Mouse (Mus musculus): ENCODE data around the gene Lrrc25. TPM values are rescaled to one million over a fixed set of nuclear protein-coding genes. Genes with fewer than 3 reads are reported as not detected.

Lrrc25 gene
- polyA plus RNA-seq, 1 experiment from 2014 or later = 1.1 TPM

- no peak for ATAC-seq
- 13% methylated on average over 1 of the region's 1 CpGs for WGBS
- Histone ChIP-seq H3K4me3 (replicated peaks; ENCODE audit: low read length) (no peak overlapping the region), H3K27ac (ENCODE audit: low read length) (no peak overlapping the region), H3K9me3 (ENCODE audit: control insufficient read depth, low read length) (no peaks in the 10 kb centered on the region), H3K9ac (replicated peaks; ENCODE audit: low read depth, low read length) (no peak overlapping the region), H3K4me1 (replicated peaks; ENCODE audit: control insufficient read depth, insufficient read depth, low read length) (peaks cover 10% of the 10 kb centered on the region), H3K27me3 (replicated peaks; ENCODE audit: control insufficient read depth, insufficient read depth, low read length) (no peaks in the 10 kb centered on the region), H3K4me2 (ENCODE audit: low read length) (no peak overlapping the region), H3K36me3 (ENCODE audit: control insufficient read depth, insufficient read depth) (0 out of 2 replicates have a peak, but pooled peaks cover 2% of the 10 kb centered on the region)
Measured at GRCm38 (mm10) chr8:70648164-70648442, 32.1 kb downstream of the Lrrc25 start.

DNA sequence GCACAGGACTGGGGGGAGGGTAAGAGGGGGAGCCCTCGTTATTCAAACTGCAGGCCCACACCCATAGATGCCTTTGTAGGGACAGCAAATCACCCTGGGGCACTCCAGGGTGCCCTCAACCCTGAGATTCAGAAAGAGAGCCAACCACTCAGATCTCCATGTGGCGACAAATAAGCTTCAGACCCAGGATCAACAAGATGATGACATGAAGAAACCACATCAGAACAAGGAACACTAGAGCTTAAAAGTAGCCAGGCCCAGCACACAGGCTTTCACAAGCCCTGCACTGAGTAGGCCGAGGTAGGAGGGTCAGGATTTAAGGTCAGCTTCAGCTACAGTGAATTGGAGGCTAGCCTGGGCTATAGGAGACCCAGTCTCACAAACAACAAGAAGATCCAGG, 33.0 kb downstream of the Lrrc25 start:
- H3K4me2 ChIP-seq (ENCODE audit: low read length) = no peak overlapping the region
- 0 out of 2 replicates have a peak, but pooled peaks cover 2% of the 10 kb centered on the region for H3K36me3 ChIP-seq (ENCODE audit: control insufficient read depth, insufficient read depth)
- no peaks in the 10 kb centered on the region for H3K9me3 ChIP-seq (ENCODE audit: control insufficient read depth, low read length)
- peaks cover 10% of the 10 kb centered on the region for H3K4me1 ChIP-seq (replicated peaks; ENCODE audit: control insufficient read depth, insufficient read depth, low read length)
- no peak overlapping the region for H3K9ac ChIP-seq (replicated peaks; ENCODE audit: low read depth, low read length)
- 42% methylated on average over 3 of the region's 3 CpGs for WGBS
- no peak for ATAC-seq
- peak overlapping the region; percentile 54 for H3K27ac ChIP-seq (ENCODE audit: low read length)
- H3K4me3 ChIP-seq (replicated peaks; ENCODE audit: low read length) = no peak overlapping the region
- H3K27me3 ChIP-seq (replicated peaks; ENCODE audit: control insufficient read depth, insufficient read depth, low read length) = no peaks in the 10 kb centered on the region

DNA sequence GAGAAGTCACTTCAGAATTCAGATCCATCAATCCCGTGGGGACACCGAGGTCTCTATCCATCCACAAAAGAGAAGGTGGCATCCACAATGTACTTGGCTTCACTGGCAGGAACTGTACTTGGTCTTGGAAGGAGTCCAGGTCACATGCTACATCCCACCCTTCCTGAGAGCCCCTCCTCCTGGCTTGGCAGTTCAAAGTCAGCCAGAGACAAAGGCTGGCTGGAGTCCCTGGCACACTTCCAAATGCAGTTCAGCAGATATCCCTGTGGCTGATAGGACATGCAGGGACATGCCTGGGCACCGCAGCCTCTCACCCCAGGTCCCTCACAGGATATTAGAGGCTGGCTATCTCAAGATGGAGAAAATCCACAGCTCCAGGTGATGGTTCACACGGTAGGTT, 33.4 kb downstream of the Lrrc25 start:
- Histone ChIP-seq H3K9me3 (ENCODE audit: control insufficient read depth, low read length) (no peaks in the 10 kb centered on the region), H3K4me3 (replicated peaks; ENCODE audit: low read length) (no peak overlapping the region), H3K9ac (replicated peaks; ENCODE audit: low read depth, low read length) (no peak overlapping the region; the same call in 1 of the 2 replicates), H3K27me3 (replicated peaks; ENCODE audit: control insufficient read depth, insufficient read depth, low read length) (no peaks in the 10 kb centered on the region), H3K4me2 (ENCODE audit: low read length) (no peak overlapping the region), H3K36me3 (ENCODE audit: control insufficient read depth, insufficient read depth) (0 out of 2 replicates have a peak, but pooled peaks cover 2% of the 10 kb centered on the region), H3K27ac (ENCODE audit: low read length) (peak overlapping the region; percentile 62), H3K4me1 (replicated peaks; ENCODE audit: control insufficient read depth, insufficient read depth, low read length) (peaks cover 10% of the 10 kb centered on the region)
- peak; percentile 59; the same call in 1 of the 2 replicates for ATAC-seq
- 33% methylated on average over 4 of the region's 4 CpGs for WGBS

GRCm38 (mm10) chr8:70650351-70650750, 34.4 kb downstream of the Lrrc25 start:
- no peak overlapping the region for H3K27ac ChIP-seq (ENCODE audit: low read length)
- no peak overlapping the region for H3K4me3 ChIP-seq (replicated peaks; ENCODE audit: low read length)
- H3K9ac ChIP-seq (replicated peaks; ENCODE audit: low read depth, low read length) = no peak overlapping the region
- no peak overlapping the region for H3K4me2 ChIP-seq (ENCODE audit: low read length)
- H3K27me3 ChIP-seq (replicated peaks; ENCODE audit: control insufficient read depth, insufficient read depth, low read length) = no peaks in the 10 kb centered on the region
- no peak for ATAC-seq
- WGBS = 95% methylated on average over 17 of the region's 17 CpGs
- H3K9me3 ChIP-seq (ENCODE audit: control insufficient read depth, low read length) = no peaks in the 10 kb centered on the region
- peaks cover 10% of the 10 kb centered on the region for H3K4me1 ChIP-seq (replicated peaks; ENCODE audit: control insufficient read depth, insufficient read depth, low read length)
- H3K36me3 ChIP-seq (ENCODE audit: control insufficient read depth, insufficient read depth) = 0 out of 2 replicates have a peak, but pooled peaks cover 2% of the 10 kb centered on the region

GRCm38 (mm10) chr8:70653226-70653625, 37.3 kb downstream of the Lrrc25 start:
- peaks cover 24% of the 10 kb centered on the region for H3K4me1 ChIP-seq (replicated peaks; ENCODE audit: control insufficient read depth, insufficient read depth, low read length)
- H3K9me3 ChIP-seq (ENCODE audit: control insufficient read depth, low read length) = no peaks in the 10 kb centered on the region
- H3K27me3 ChIP-seq (replicated peaks; ENCODE audit: control insufficient read depth, insufficient read depth, low read length) = no peaks in the 10 kb centered on the region
- H3K9ac ChIP-seq (replicated peaks; ENCODE audit: low read depth, low read length) = no peak overlapping the region
- 51% methylated on average over 2 of the region's 2 CpGs for WGBS
- H3K4me3 ChIP-seq (replicated peaks; ENCODE audit: low read length) = no peak overlapping the region
- H3K36me3 ChIP-seq (ENCODE audit: control insufficient read depth, insufficient read depth) = 0 out of 2 replicates have a peak, but pooled peaks cover 2% of the 10 kb centered on the region
- peak overlapping the region; percentile 10; the same call in 1 of the 2 replicates for H3K27ac ChIP-seq (ENCODE audit: low read length)
- no peak overlapping the region for H3K4me2 ChIP-seq (ENCODE audit: low read length)
- no peak for ATAC-seq

GRCm38 (mm10) chr8:70654121-70654520, 38.2 kb downstream of the Lrrc25 start:
- Histone ChIP-seq H3K4me2 (ENCODE audit: low read length) (no peak overlapping the region), H3K36me3 (ENCODE audit: control insufficient read depth, insufficient read depth) (0 out of 2 replicates have a peak, but pooled peaks cover 2% of the 10 kb centered on the region), H3K27ac (ENCODE audit: low read length) (no peak overlapping the region), H3K4me3 (replicated peaks; ENCODE audit: low read length) (no peak overlapping the region), H3K9me3 (ENCODE audit: control insufficient read depth, low read length) (no peaks in the 10 kb centered on the region), H3K27me3 (replicated peaks; ENCODE audit: control insufficient read depth, insufficient read depth, low read length) (no peaks in the 10 kb centered on the region), H3K9ac (replicated peaks; ENCODE audit: low read depth, low read length) (no peak overlapping the region), H3K4me1 (replicated peaks; ENCODE audit: control insufficient read depth, insufficient read depth, low read length) (peaks cover 29% of the 10 kb centered on the region)
- ATAC-seq = no peak
- WGBS = 86% methylated on average over 1 of the region's 1 CpGs

DNA sequence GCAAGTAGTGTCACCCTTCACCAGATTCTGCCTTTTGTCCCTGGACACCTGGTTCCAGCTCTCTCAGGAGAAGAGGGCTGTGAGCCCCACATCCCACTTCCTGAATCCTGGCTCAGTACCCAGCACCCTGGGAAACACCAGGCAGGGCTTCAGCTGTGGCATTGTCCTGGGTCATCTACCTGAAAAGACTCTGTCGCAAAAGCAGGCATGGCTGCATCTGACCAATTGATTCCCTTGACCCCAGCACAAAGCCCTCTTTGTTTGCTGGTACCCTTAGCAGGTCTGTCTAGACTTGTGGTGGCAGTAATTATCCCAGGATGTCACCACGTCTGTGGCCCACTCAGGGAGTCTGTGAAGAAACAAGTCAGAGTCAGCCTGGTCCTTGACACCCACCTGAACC, 39.5 kb downstream of the Lrrc25 start:
- no peaks in the 10 kb centered on the region for H3K9me3 ChIP-seq (ENCODE audit: control insufficient read depth, low read length)
- 10% methylated on average over 2 of the region's 2 CpGs for WGBS
- H3K4me3 ChIP-seq (replicated peaks; ENCODE audit: low read length) = no peak overlapping the region
- H3K27ac ChIP-seq (ENCODE audit: low read length) = peak overlapping the region; percentile 75; the same call in 1 of the 2 replicates
- no peak for ATAC-seq
- no peak overlapping the region for H3K4me2 ChIP-seq (ENCODE audit: low read length)
- H3K36me3 ChIP-seq (ENCODE audit: control insufficient read depth, insufficient read depth) = 0 out of 2 replicates have a peak, but pooled peaks cover under 1% of the 10 kb centered on the region
- no peaks in the 10 kb centered on the region for H3K27me3 ChIP-seq (replicated peaks; ENCODE audit: control insufficient read depth, insufficient read depth, low read length)
- peaks cover 32% of the 10 kb centered on the region for H3K4me1 ChIP-seq (replicated peaks; ENCODE audit: control insufficient read depth, insufficient read depth, low read length)
- H3K9ac ChIP-seq (replicated peaks; ENCODE audit: low read depth, low read length) = no peak overlapping the region

DNA sequence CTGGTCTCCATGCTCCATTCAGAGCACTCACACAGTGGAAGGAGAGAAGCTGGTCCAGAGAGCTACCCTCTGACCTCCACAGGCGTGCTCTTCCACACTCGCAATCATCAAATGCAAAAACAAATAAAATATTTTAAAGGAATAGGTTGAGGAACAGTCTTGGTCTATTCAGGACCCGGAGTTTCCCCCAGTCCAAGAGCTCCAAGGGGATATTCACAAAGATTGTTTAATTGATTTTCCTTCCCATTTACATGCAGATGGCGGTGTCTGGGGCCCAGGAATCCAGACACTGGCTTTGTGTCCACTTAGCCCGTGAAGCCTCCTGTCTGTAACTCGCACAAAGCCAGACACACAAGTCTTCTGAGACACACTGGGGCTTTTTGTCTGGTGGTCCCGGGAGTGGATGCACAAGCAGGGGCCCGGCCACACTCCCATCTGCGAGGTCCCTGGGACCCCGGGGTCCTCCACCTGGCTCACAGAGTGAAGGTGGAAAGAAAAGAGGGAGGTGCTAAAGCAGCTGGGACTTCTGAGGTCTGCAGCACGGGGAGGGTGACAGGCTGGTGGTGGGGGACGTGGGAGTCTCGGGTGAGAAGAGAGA, 40.3 kb downstream of the Lrrc25 start:
- Histone ChIP-seq H3K4me2 (ENCODE audit: low read length) (peak overlapping the region; percentile 13; the same call in 1 of the 2 replicates), H3K27ac (ENCODE audit: low read length) (peak overlapping the region; percentile 75), H3K27me3 (replicated peaks; ENCODE audit: control insufficient read depth, insufficient read depth, low read length) (no peaks in the 10 kb centered on the region), H3K9me3 (ENCODE audit: control insufficient read depth, low read length) (no peaks in the 10 kb centered on the region), H3K36me3 (ENCODE audit: control insufficient read depth, insufficient read depth) (no peaks in the 10 kb centered on the region), H3K4me3 (replicated peaks; ENCODE audit: low read length) (no peak overlapping the region), H3K4me1 (replicated peaks; ENCODE audit: control insufficient read depth, insufficient read depth, low read length) (peaks cover 33% of the 10 kb centered on the region), H3K9ac (replicated peaks; ENCODE audit: low read depth, low read length) (no peak overlapping the region)
- 9% methylated on average over 13 of the region's 13 CpGs for WGBS
- peak; percentile 5; the same call in 1 of the 2 replicates for ATAC-seq

DNA sequence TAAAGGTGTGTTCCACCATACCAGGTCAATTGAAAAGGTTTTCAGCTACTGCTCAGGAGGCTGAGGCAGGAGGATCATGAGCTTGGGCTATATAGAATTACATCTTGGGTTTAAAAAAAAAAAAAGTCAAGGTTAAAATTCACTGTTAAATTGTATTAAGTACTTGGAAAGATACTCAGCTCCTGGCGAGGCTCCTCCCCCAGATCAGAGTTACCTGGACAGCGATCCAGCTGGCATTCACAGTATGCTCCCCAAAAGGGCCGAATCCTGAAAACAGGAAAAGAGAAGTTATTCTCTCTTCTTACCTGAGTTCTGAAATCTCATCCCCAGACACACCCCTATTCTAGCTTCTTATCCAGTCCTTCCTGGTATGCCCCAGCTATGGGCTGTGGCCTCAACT, 41.3 kb downstream of the Lrrc25 start:
- WGBS = 94% methylated on average over 3 of the region's 3 CpGs
- peaks cover 33% of the 10 kb centered on the region for H3K4me1 ChIP-seq (replicated peaks; ENCODE audit: control insufficient read depth, insufficient read depth, low read length)
- H3K27ac ChIP-seq (ENCODE audit: low read length) = peak overlapping the region; percentile 75; the same call in 1 of the 2 replicates
- H3K9me3 ChIP-seq (ENCODE audit: control insufficient read depth, low read length) = no peaks in the 10 kb centered on the region
- no peak overlapping the region for H3K4me2 ChIP-seq (ENCODE audit: low read length)
- H3K4me3 ChIP-seq (replicated peaks; ENCODE audit: low read length) = no peak overlapping the region
- no peaks in the 10 kb centered on the region for H3K36me3 ChIP-seq (ENCODE audit: control insufficient read depth, insufficient read depth)
- ATAC-seq = no peak
- no peak overlapping the region for H3K9ac ChIP-seq (replicated peaks; ENCODE audit: low read depth, low read length)
- no peaks in the 10 kb centered on the region for H3K27me3 ChIP-seq (replicated peaks; ENCODE audit: control insufficient read depth, insufficient read depth, low read length)

Measured in forebrain, embryonic 16.5 days (tissue).